13 mouse cellular contexts compared by ENCODE assay signal in genomic region chr14:31400896-31401295, GRCm38 (mm10). TPM values are rescaled to one million over a fixed set of nuclear protein-coding genes. Genes with fewer than 3 reads are reported as not detected.
DNase-seq lines count a peak whose midpoint lies in the region; ATAC-seq and TF ChIP-seq lines count a peak whose summit lies in the region.
"Had no signal": no experiment of that assay in that cellular context is flagged by ENCODE, and none has a peak within 500 bp of the region (broad histone marks: within the 10 kb centered on the region; RNA-seq: fewer than 3 reads in every experiment).

No protein-coding gene starts in this region.

- H3K9me3 ChIP-seq in liver, embryonic 12.5 days (replicated peaks): no peaks in the 10 kb centered on the region
- H3K9me3 ChIP-seq: hindbrain, embryonic 13.5 days; limb, embryonic 15.5 days had no signal

- 70% methylated on average over 11 of the region's 11 CpGs for WGBS in liver, embryonic 12.5 days (ENCODE audit: insufficient replicate concordance)
- WGBS in thymus, adult 2 months: 92% methylated on average over 11 of the region's 11 CpGs

- no peak overlapping the region for H3K9ac ChIP-seq in liver, embryonic 12.5 days
- H3K9ac ChIP-seq: hindbrain, embryonic 13.5 days; limb, embryonic 15.5 days had no signal

- H3K4me2 ChIP-seq in myocyte (ENCODE audit: low read depth): peak overlapping the region; percentile 52
- H3K4me2 ChIP-seq in liver, embryonic 12.5 days: no peak overlapping the region
- H3K4me2 ChIP-seq: hindbrain, embryonic 13.5 days; limb, embryonic 15.5 days had no signal

- peak overlapping the region; percentile 96 for H3K27ac ChIP-seq in layer of hippocampus, adult 2 months
- no peak overlapping the region for H3K27ac ChIP-seq in liver, embryonic 12.5 days
- no peak overlapping the region for H3K27ac ChIP-seq in thymus, adult 2 months (ENCODE audit: control insufficient read depth, insufficient read depth, low read length)
- H3K27ac ChIP-seq: hindbrain, embryonic 13.5 days; macrophage had no signal

- H3K27me3 ChIP-seq in myocyte (ENCODE audit: control insufficient read depth, insufficient read depth, insufficient read length): no peaks in the 10 kb centered on the region
- no peaks in the 10 kb centered on the region for H3K27me3 ChIP-seq in liver, embryonic 12.5 days (replicated peaks)
- no peaks in the 10 kb centered on the region for H3K27me3 ChIP-seq in thymus, adult 2 months (ENCODE audit: control insufficient read depth, insufficient read depth, low read length)
- H3K27me3 ChIP-seq: hindbrain, embryonic 13.5 days; limb, embryonic 15.5 days; Patski had no signal

- peak; percentile 80 for DNase-seq in adrenal gland, adult 2 months
- no peak for DNase-seq in adrenal gland, adult 18-20 months (ENCODE audit: low spot score in 2 of 2)
- peak in 1 of 2 experiments; percentile 48 for DNase-seq in layer of hippocampus, adult 2 months (ENCODE audit: low spot score in 2 of 2)
- no peak for DNase-seq in layer of hippocampus, postnatal 36 days
- DNase-seq in adrenal gland, postnatal 25 days: peak; percentile 35
- no peak for DNase-seq in thymus, adult 2 months
- DNase-seq: kidney, postnatal 10 days had no signal

- peaks cover 54% of the 10 kb centered on the region for H3K4me1 ChIP-seq in liver, embryonic 12.5 days
- H3K4me1 ChIP-seq in thymus, adult 2 months (replicated peaks; ENCODE audit: control insufficient read depth, insufficient read depth, low read length): peaks cover 23% of the 10 kb centered on the region

- TF ChIP-seq POLR2A in myocyte (IDR thresholded peaks at IDR 0.05; ENCODE audit: insufficient read length, low read depth): no peak
- no peak for TF ChIP-seq POLR2A in thymus, adult 2 months (IDR thresholded peaks at IDR 0.05; ENCODE audit: control insufficient read depth, extremely low read depth, insufficient read depth, low read length, poor library complexity)

- no peak for ATAC-seq in liver, embryonic 12.5 days
- ATAC-seq: Patski had no signal

- H3ac ChIP-seq in myocyte (ENCODE audit: control insufficient read depth, insufficient read length): no peak overlapping the region

- H3K79me2 ChIP-seq in myocyte (ENCODE audit: control insufficient read depth, insufficient read depth): no peaks in the 10 kb centered on the region

- H3K4me3 ChIP-seq in layer of hippocampus, adult 2 months: no peak overlapping the region
- H3K4me3 ChIP-seq in myocyte: no peak overlapping the region
- H3K4me3 ChIP-seq in liver, embryonic 12.5 days: no peak overlapping the region
- H3K4me3 ChIP-seq in thymus, adult 2 months (ENCODE audit: control insufficient read depth, insufficient read depth, low read length): no peak overlapping the region
- H3K4me3 ChIP-seq: hindbrain, embryonic 13.5 days; limb, embryonic 15.5 days had no signal

- no peaks in the 10 kb centered on the region for H3K36me3 ChIP-seq in myocyte (ENCODE audit: control insufficient read depth, insufficient read depth)
- H3K36me3 ChIP-seq in liver, embryonic 12.5 days: no peaks in the 10 kb centered on the region
- H3K36me3 ChIP-seq in thymus, adult 2 months (ENCODE audit: control insufficient read depth, insufficient read depth, low read length): no peaks in the 10 kb centered on the region

- no peak for TF ChIP-seq CTCF in layer of hippocampus, adult 2 months (conservative IDR thresholded peaks at IDR 0.05)
- no peak for TF ChIP-seq CTCF in thymus, adult 2 months (IDR thresholded peaks at IDR 0.05; ENCODE audit: borderline replicate concordance, control insufficient read depth, extremely low read depth, insufficient read depth, low read length, poor library complexity)

TF ChIP-seq in myocyte, 11 proteins besides CTCF, POLR2A, EP300 and RAD21:
- no peak for TF ChIP-seq MYOG (IDR thresholded peaks at IDR 0.05; ENCODE audit: control insufficient read depth in 1 of 3, insufficient read depth in 1 of 3, insufficient read length in 2 of 3, low read depth in 2 of 3)
- TF ChIP-seq MYOD1 (IDR thresholded peaks at IDR 0.05; ENCODE audit: control insufficient read depth in 1 of 3, insufficient read length in 2 of 3, low read depth in 2 of 3): no peak
- no peak for TF ChIP-seq POLR2AphosphoS2 (IDR thresholded peaks at IDR 0.05; ENCODE audit: insufficient read length, low read depth)
- TF ChIP-seq E2F4 (IDR thresholded peaks at IDR 0.05; ENCODE audit: insufficient read depth): no peak
- TF ChIP-seq MAX (IDR thresholded peaks at IDR 0.05; ENCODE audit: low read depth): no peak

RNA-seq across cellular contexts. Expression of gene Sh3bp5, which starts 35.0 kb away (rescaled TPM):
- total RNA-seq in adrenal gland, adult 2 months (2021): 100 to 1,000 TPM; 111 to 164 TPM
- 21.1 and 28.5 TPM in 2 replicates for polyA plus RNA-seq in adrenal gland, adult 2 months (2012; rRNA removed)
- 100 to 1,000 TPM; 136 to 182 TPM for total RNA-seq in adrenal gland, adult 18-20 months (2021)
- 100 to 1,000 TPM; 147 to 158 TPM for total RNA-seq in layer of hippocampus, adult 2 months (2021)
- total RNA-seq in layer of hippocampus, postnatal 36 days (2021): 100 to 1,000 TPM; 157 to 168 TPM
- 112 and 134 TPM in 2 replicates for total RNA-seq in adrenal gland, postnatal 25 days (2021)
- polyA plus RNA-seq in myocyte (2012; fragmentation: generic; extraction: Trizol): 29.5 TPM
- 13.8 and 15.1 TPM in 2 replicates for polyA plus RNA-seq in liver, embryonic 12.5 days (2016; fragmentation: Nextera tagmentation; extraction: Ambion mirVana)
- 10.5 and 10.7 TPM in 2 replicates for polyA plus RNA-seq in thymus, adult 2 months (2012; rRNA removed)

Comparison
In these comparisons a context has a peak if more than half of its experiments do, and no peak if none do; other contexts are left out.
1. DNase-seq: peak in adrenal gland, adult 2 months (single experiment) and adrenal gland, postnatal 25 days (single experiment); none in adrenal gland, adult 18-20 months (0 of 2), layer of hippocampus, postnatal 36 days (0 of 2) and thymus, adult 2 months (single experiment).